Mouse (Mus musculus): ENCODE results near the gene Ebp. TPM values are rescaled to one million over a fixed set of nuclear protein-coding genes. Genes with fewer than 3 reads are reported as not detected.

Ebp gene
- polyA plus RNA-seq, 1 experiment from 2014 or later: 26.4 TPM

GRCm38 (mm10) chrX:8178871-8179270 lies 14.4 kb downstream of the Ebp start:
- H3K4me2 ChIP-seq: no peak overlapping the region
- no peaks in the 10 kb centered on the region for H3K9me3 ChIP-seq
- H3K4me1 ChIP-seq (replicated peaks): peaks cover 11% of the 10 kb centered on the region
- no peaks in the 10 kb centered on the region for H3K27me3 ChIP-seq
- no peak overlapping the region for H3K27ac ChIP-seq
- ATAC-seq (ENCODE audit: low FRiP score): no peak
- no peaks in the 10 kb centered on the region for H3K36me3 ChIP-seq
- H3K9ac ChIP-seq: no peak overlapping the region
- H3K4me3 ChIP-seq: no peak overlapping the region
- 92% methylated on average over 2 of the region's 2 CpGs for WGBS

GRCm38 (mm10) chrX:8175504-8176385 lies 17.6 kb downstream of the Ebp start, which contains the start of gene Tbc1d25:
TSS of gene Tbc1d25 (minus strand) at chrX:8176181.
- peak within 1 kb of the TSS; percentile 64 for H3K9ac ChIP-seq
- H3K4me1 ChIP-seq (replicated peaks): peaks cover 11% of the 10 kb centered on the region
- peak; percentile 96 for ATAC-seq (ENCODE audit: low FRiP score)
- WGBS: 11% methylated on average over 56 of the region's 56 CpGs
- H3K9me3 ChIP-seq: no peaks in the 10 kb centered on the region
- no peak within 1 kb of the TSS; the same call in 1 of the 2 replicates for H3K27ac ChIP-seq
- peak within 1 kb of the TSS; percentile 56 for H3K4me2 ChIP-seq
- no peaks in the 10 kb centered on the region for H3K27me3 ChIP-seq
- peaks cover 5% of the 10 kb centered on the region; the same call in 1 of the 2 replicates for H3K36me3 ChIP-seq
- H3K4me3 ChIP-seq: peak within 1 kb of the TSS; percentile 48

- 19% methylated on average over 4 of the region's 4 CpGs for WGBS
- Histone ChIP-seq H3K9me3 (no peaks in the 10 kb centered on the region), H3K36me3 (peaks cover 9% of the 10 kb centered on the region), H3K27me3 (no peaks in the 10 kb centered on the region), H3K4me3 (peak overlapping the region; percentile 48), H3K4me1 (replicated peaks) (peaks cover 11% of the 10 kb centered on the region), H3K4me2 (peak overlapping the region; percentile 56), H3K27ac (no peak overlapping the region), H3K9ac (peak overlapping the region; percentile 64)
- no peak; the same call in 1 of the 2 replicates for ATAC-seq (ENCODE audit: low FRiP score)
Observed at GRCm38 (mm10) chrX:8175169-8175503, 18.2 kb downstream of the Ebp start.

- WGBS: 91% methylated on average over 10 of the region's 10 CpGs
- Histone ChIP-seq H3K9ac (no peak overlapping the region), H3K27me3 (no peaks in the 10 kb centered on the region), H3K36me3 (peaks cover 36% of the 10 kb centered on the region), H3K9me3 (no peaks in the 10 kb centered on the region), H3K4me1 (replicated peaks) (no peaks in the 10 kb centered on the region), H3K27ac (no peak overlapping the region), H3K4me3 (no peak overlapping the region), H3K4me2 (no peak overlapping the region)
- ATAC-seq (ENCODE audit: low FRiP score): no peak
Observed at GRCm38 (mm10) chrX:8167716-8168647, 25.3 kb downstream of the Ebp start.

GRCm38 (mm10) chrX:8164471-8164870 lies 28.8 kb downstream of the Ebp start:
- no peaks in the 10 kb centered on the region for H3K27me3 ChIP-seq
- 87% methylated on average over 4 of the region's 4 CpGs for WGBS
- H3K4me3 ChIP-seq: no peak overlapping the region
- H3K4me2 ChIP-seq: no peak overlapping the region
- ATAC-seq (ENCODE audit: low FRiP score): no peak
- H3K9me3 ChIP-seq: no peaks in the 10 kb centered on the region
- H3K9ac ChIP-seq: no peak overlapping the region
- H3K36me3 ChIP-seq: peaks cover 22% of the 10 kb centered on the region; the same call in 1 of the 2 replicates
- H3K4me1 ChIP-seq (replicated peaks): no peaks in the 10 kb centered on the region
- H3K27ac ChIP-seq: no peak overlapping the region

- ATAC-seq (ENCODE audit: low FRiP score): no peak
- Histone ChIP-seq H3K27ac (no peak overlapping the region), H3K9ac (no peak overlapping the region), H3K4me2 (no peak overlapping the region), H3K4me1 (replicated peaks) (no peaks in the 10 kb centered on the region), H3K27me3 (no peaks in the 10 kb centered on the region), H3K9me3 (no peaks in the 10 kb centered on the region), H3K4me3 (no peak overlapping the region), H3K36me3 (peaks cover 15% of the 10 kb centered on the region; the same call in 1 of the 2 replicates)
- WGBS: 87% methylated on average over 5 of the region's 5 CpGs
Observed at GRCm38 (mm10) chrX:8163076-8163475, 30.2 kb downstream of the Ebp start.

- Histone ChIP-seq H3K4me1 (replicated peaks) (peaks cover 11% of the 10 kb centered on the region), H3K9ac (peak within 1 kb of the TSS; percentile 85), H3K36me3 (peaks cover 28% of the 10 kb centered on the region), H3K27me3 (no peaks in the 10 kb centered on the region), H3K27ac (peak within 1 kb of the TSS; percentile 97), H3K9me3 (no peaks in the 10 kb centered on the region), H3K4me2 (peak within 1 kb of the TSS; percentile 75), H3K4me3 (peak within 1 kb of the TSS; percentile 58)
- peak; percentile 97 for ATAC-seq (ENCODE audit: low FRiP score)
- WGBS: 22% methylated on average over 56 of the region's 65 CpGs
Observed at GRCm38 (mm10) chrX:8145153-8145991, 47.9 kb downstream of the Ebp start, which contains the start of gene Rbm3. TSS of gene Rbm3 (minus strand) at chrX:8145880.

GRCm38 (mm10) chrX:8143750-8144149 lies 49.6 kb downstream of the Ebp start:
- WGBS: 69% methylated on average over 7 of the region's 7 CpGs
- no peaks in the 10 kb centered on the region for H3K27me3 ChIP-seq
- peak overlapping the region; percentile 85 for H3K9ac ChIP-seq
- peaks cover 28% of the 10 kb centered on the region for H3K36me3 ChIP-seq
- H3K9me3 ChIP-seq: no peaks in the 10 kb centered on the region
- peaks cover 11% of the 10 kb centered on the region for H3K4me1 ChIP-seq (replicated peaks)
- 0 out of 2 replicates have a peak overlapping the region, but pooled peaks have one; percentile 12 for H3K27ac ChIP-seq
- H3K4me3 ChIP-seq: peak overlapping the region; percentile 58
- peak overlapping the region; percentile 75 for H3K4me2 ChIP-seq
- ATAC-seq (ENCODE audit: low FRiP score): no peak

- WGBS: 93% methylated on average over 7 of the region's 7 CpGs
- Histone ChIP-seq H3K4me3 (no peak overlapping the region), H3K27ac (no peak overlapping the region), H3K36me3 (peaks cover 28% of the 10 kb centered on the region), H3K9ac (no peak overlapping the region), H3K9me3 (no peaks in the 10 kb centered on the region), H3K4me1 (replicated peaks) (peaks cover 11% of the 10 kb centered on the region), H3K4me2 (no peak overlapping the region), H3K27me3 (no peaks in the 10 kb centered on the region)
- no peak for ATAC-seq (ENCODE audit: low FRiP score)
Observed at GRCm38 (mm10) chrX:8142948-8143347, 50.4 kb downstream of the Ebp start.

- 80% methylated on average over 3 of the region's 3 CpGs for WGBS
- ATAC-seq (ENCODE audit: low FRiP score): no peak
- H3K36me3 ChIP-seq: peaks cover 28% of the 10 kb centered on the region
- no peak overlapping the region for H3K27ac ChIP-seq
- H3K4me1 ChIP-seq (replicated peaks): peaks cover 11% of the 10 kb centered on the region
- no peak overlapping the region for H3K9ac ChIP-seq
- no peaks in the 10 kb centered on the region for H3K9me3 ChIP-seq
- H3K27me3 ChIP-seq: no peaks in the 10 kb centered on the region
- no peak overlapping the region for H3K4me2 ChIP-seq
- H3K4me3 ChIP-seq: no peak overlapping the region
Observed at GRCm38 (mm10) chrX:8141058-8141457, 52.3 kb downstream of the Ebp start.

GRCm38 (mm10) chrX:8140446-8140845 lies 52.9 kb downstream of the Ebp start:
- Histone ChIP-seq H3K4me2 (no peak overlapping the region), H3K27me3 (no peaks in the 10 kb centered on the region), H3K9ac (no peak overlapping the region), H3K9me3 (no peaks in the 10 kb centered on the region), H3K4me3 (no peak overlapping the region), H3K27ac (no peak overlapping the region), H3K4me1 (replicated peaks) (peaks cover 11% of the 10 kb centered on the region), H3K36me3 (peaks cover 28% of the 10 kb centered on the region)
- 90% methylated on average over 2 of the region's 2 CpGs for whole genome bisulfite sequencing
- ATAC-seq (ENCODE audit: low FRiP score): no peak
